Mouse (Mus musculus) embryonic facial prominence, embryonic 11.5 days (tissue): Measurements from ENCODE around the gene Prlh. TPM values are rescaled to one million over a fixed set of nuclear protein-coding genes. Genes with fewer than 3 reads are reported as not detected.

Experiments
- ATAC-seq: fragments of 200-750 bp; cut with Nextera tagmentation; replicated peaks from 2 replicates; pipeline ENCODE4 v1.8.0; 2017; ENCODE audit warnings: low read depth; ENCODE audit not compliant: insufficient number of reproducible peaks, low FRiP score, low TSS enrichment
- DNase-seq: peaks from one replicate; pipeline ENCODE4 v3.0.0-alpha.2; 2015; ENCODE audit warnings: low spot score
- H3K27ac ChIP-seq: fragments of 300-500 bp; sonication (generic); replicated peaks from 2 replicates; pipeline ENCODE4 v1.5.1; 2014; ENCODE audit warnings: mild to moderate bottlenecking, low read depth, low read length, control low read depth
- H3K27me3 ChIP-seq: fragments of 300-500 bp; sonication (generic); 2 replicates; pipeline ENCODE4 v1.6.1; 2014; ENCODE audit warnings: mild to moderate bottlenecking, low read length, moderate library complexity, mixed read lengths; ENCODE audit not compliant: control insufficient read depth, insufficient read depth
- H3K36me3 ChIP-seq: fragments of 300-500 bp; sonication (generic); replicated peaks from 2 replicates; pipeline ENCODE4 v1.6.1; 2014; ENCODE audit warnings: low read depth, mild to moderate bottlenecking, low read length, moderate library complexity, mixed read lengths; ENCODE audit not compliant: control insufficient read depth, insufficient read depth
- H3K4me1 ChIP-seq: fragments of 300-500 bp; sonication (generic); 2 replicates; pipeline ENCODE4 v1.6.1; 2014; ENCODE audit warnings: low read length, mixed read lengths; ENCODE audit not compliant: control insufficient read depth, insufficient read depth
- H3K4me2 ChIP-seq: fragments of 300-500 bp; sonication (generic); 2 replicates; pipeline ENCODE4 v1.6.1; 2014; ENCODE audit warnings: low read depth, mild to moderate bottlenecking, control low read depth, low read length, moderate library complexity
- H3K4me3 ChIP-seq: fragments of 300-500 bp; sonication (generic); 2 replicates; pipeline ENCODE4 v1.5.1; 2014; ENCODE audit warnings: low read depth, low read length, control low read depth
- H3K9ac ChIP-seq: fragments of 300-500 bp; sonication (generic); replicated peaks from 2 replicates; pipeline ENCODE4 v1.6.1; 2014; ENCODE audit warnings: mild to moderate bottlenecking, control low read depth, low read length
- H3K9me3 ChIP-seq: fragments of 300-500 bp; sonication (generic); replicated peaks from 2 replicates; pipeline ENCODE4 v1.6.1; 2016; ENCODE audit warnings: mild to moderate bottlenecking, low read length, inconsistent platforms, mixed read lengths; ENCODE audit not compliant: control insufficient read depth
- WGBS: fragments of 180-500 bp; shearing (Covaris S2); extraction: QIAGEN DNeasy Blood & Tissue Kit; methylation state at CpG from one replicate; pipeline ENCODE4 v1.1.7; 2014; 5-methylcytosine and 5-hydroxymethylcytosine counted together
- polyA plus RNA-seq: library from polyadenylated mRNA; unstranded; fragments of >200 nt; fragmentation: Nextera tagmentation; extraction: Ambion mirVana; gene quantifications from 2 replicates; pipeline ENCODE4 v1.2.1, GENCODE M21; 2014

Prlh gene
- polyA plus RNA-seq, 1 experiment from 2014 or later: not detected

DNA sequence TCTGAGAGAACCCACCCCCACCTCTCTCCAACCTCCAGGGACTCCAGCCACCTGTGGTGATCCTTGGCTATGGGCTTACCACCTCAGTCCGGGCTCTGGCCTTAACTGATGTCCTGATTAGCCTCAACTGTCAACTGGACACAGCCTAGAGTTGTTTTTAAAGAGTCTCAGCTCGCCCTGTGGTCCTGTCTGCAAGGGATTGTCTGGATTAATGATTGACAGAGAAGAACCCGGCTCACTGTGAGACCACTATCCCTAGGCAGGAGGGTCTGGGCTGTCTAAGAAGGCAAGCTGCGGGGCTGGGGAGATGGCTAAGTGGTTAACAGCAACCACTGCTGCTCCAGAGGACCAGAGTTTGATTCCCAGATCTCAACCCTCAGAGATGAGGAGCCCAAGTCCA is 9.6 kb downstream of the Prlh start:
- Histone ChIP-seq H3K4me2 (no peak overlapping the region), H3K36me3 (no peaks in the 10 kb centered on the region), H3K9ac (no peak overlapping the region), H3K27me3 (no peaks in the 10 kb centered on the region), H3K4me3 (no peak overlapping the region), H3K4me1 (no peaks in the 10 kb centered on the region; the same call in 1 of the 2 replicates), H3K27ac (no peak overlapping the region), H3K9me3 (no peaks in the 10 kb centered on the region)
- no peak for DNase-seq
- ATAC-seq: no peak
- WGBS: 47% methylated on average over 4 of the region's 4 CpGs

GRCm38 (mm10) chr1:90962994-90963393 is 10.1 kb downstream of the Prlh start:
- whole genome bisulfite sequencing: 23% methylated on average over 3 of the region's 3 CpGs
- Histone ChIP-seq H3K4me3 (no peak overlapping the region), H3K27ac (no peak overlapping the region), H3K36me3 (no peaks in the 10 kb centered on the region), H3K27me3 (no peaks in the 10 kb centered on the region), H3K4me1 (no peaks in the 10 kb centered on the region; the same call in 1 of the 2 replicates), H3K9ac (no peak overlapping the region), H3K9me3 (no peaks in the 10 kb centered on the region), H3K4me2 (no peak overlapping the region)
- DNase-seq (no peak), ATAC-seq (no peak)

DNA sequence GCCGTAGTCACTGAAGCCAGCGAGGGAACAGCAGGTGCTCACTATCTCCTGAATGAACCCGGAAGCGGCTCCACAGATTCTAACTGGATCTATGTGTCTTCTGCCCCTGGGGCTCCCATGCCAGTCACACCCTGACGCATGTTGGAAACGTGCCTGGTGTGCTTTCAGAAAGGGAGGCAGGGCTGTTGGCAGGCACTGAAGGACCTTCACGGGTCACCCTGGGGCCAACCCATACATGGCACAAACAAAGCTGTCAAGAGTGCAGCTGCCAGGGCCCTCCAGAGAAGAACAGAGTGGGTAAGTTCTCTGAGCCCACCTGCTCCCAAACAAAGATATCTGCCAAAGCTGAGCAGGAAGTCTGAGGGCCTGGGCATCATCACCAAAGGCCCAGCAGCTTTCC is 14.7 kb downstream of the Prlh start:
- no peak for ATAC-seq
- H3K36me3 ChIP-seq: no peaks in the 10 kb centered on the region
- no peak overlapping the region for H3K4me2 ChIP-seq
- H3K27me3 ChIP-seq: no peaks in the 10 kb centered on the region
- no peak overlapping the region for H3K27ac ChIP-seq
- H3K9me3 ChIP-seq: no peaks in the 10 kb centered on the region
- no peak overlapping the region for H3K9ac ChIP-seq
- peaks cover under 1% of the 10 kb centered on the region for H3K4me1 ChIP-seq
- DNase-seq: no peak
- no peak overlapping the region for H3K4me3 ChIP-seq
- 75% methylated on average over 7 of the region's 7 CpGs for WGBS

GRCm38 (mm10) chr1:90968649-90969048 is 15.7 kb downstream of the Prlh start:
- Histone ChIP-seq H3K9me3 (no peaks in the 10 kb centered on the region), H3K4me3 (no peak overlapping the region), H3K36me3 (no peaks in the 10 kb centered on the region), H3K4me2 (no peak overlapping the region), H3K27ac (no peak overlapping the region), H3K4me1 (peaks cover 4% of the 10 kb centered on the region), H3K9ac (no peak overlapping the region), H3K27me3 (no peaks in the 10 kb centered on the region)
- DNase-seq: no peak
- no peak for ATAC-seq
- WGBS: 84% methylated on average over 4 of the region's 4 CpGs

DNA sequence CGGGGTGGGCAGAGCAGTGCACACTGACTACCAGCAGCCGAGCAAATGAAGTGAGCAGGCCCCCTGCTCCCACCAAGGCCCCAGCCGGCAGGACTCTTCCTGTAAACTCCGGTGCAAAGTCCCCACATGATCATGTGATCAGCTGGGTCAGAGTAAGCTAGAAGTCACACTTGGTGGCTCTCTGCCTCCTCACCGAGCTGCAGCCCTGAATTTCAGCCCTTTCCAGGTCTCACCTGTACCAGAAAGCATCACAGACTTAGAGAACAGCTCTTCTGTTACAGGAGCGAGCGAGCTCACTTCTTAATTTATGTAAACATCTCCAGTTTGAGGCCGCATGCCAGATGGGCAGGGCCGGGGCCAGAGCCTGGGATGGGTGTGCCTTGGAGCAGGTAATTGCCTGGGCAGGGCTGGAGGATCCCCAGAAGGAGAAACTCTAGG is 16.5 kb downstream of the Prlh start, which contains the start of gene Rab17:
Gene Rab17, minus strand, starts transcription at position 315 of the 438 bp plus-strand sequence.
- ATAC-seq (no peak), DNase-seq (no peak)
- H3K4me3 ChIP-seq: no peak within 1 kb of the TSS
- no peaks in the 10 kb centered on the region for H3K9me3 ChIP-seq
- no peaks in the 10 kb centered on the region for H3K27me3 ChIP-seq
- 27% methylated on average over 9 of the region's 9 CpGs for WGBS
- 0 out of 2 replicates have a peak within 1 kb of the TSS, but pooled peaks have one; percentile 1 for H3K9ac ChIP-seq
- peaks cover 4% of the 10 kb centered on the region for H3K4me1 ChIP-seq
- H3K4me2 ChIP-seq: no peak within 1 kb of the TSS
- no peaks in the 10 kb centered on the region for H3K36me3 ChIP-seq
- no peak within 1 kb of the TSS for H3K27ac ChIP-seq

GRCm38 (mm10) chr1:90969881-90970390 is 17.0 kb downstream of the Prlh start:
- Histone ChIP-seq H3K9ac (no peak overlapping the region), H3K27ac (no peak overlapping the region), H3K4me2 (no peak overlapping the region), H3K9me3 (no peaks in the 10 kb centered on the region), H3K36me3 (no peaks in the 10 kb centered on the region), H3K4me3 (no peak overlapping the region), H3K4me1 (peaks cover 6% of the 10 kb centered on the region), H3K27me3 (no peaks in the 10 kb centered on the region)
- DNase-seq: no peak
- no peak for ATAC-seq
- 76% methylated on average over 10 of the region's 10 CpGs for WGBS

DNA sequence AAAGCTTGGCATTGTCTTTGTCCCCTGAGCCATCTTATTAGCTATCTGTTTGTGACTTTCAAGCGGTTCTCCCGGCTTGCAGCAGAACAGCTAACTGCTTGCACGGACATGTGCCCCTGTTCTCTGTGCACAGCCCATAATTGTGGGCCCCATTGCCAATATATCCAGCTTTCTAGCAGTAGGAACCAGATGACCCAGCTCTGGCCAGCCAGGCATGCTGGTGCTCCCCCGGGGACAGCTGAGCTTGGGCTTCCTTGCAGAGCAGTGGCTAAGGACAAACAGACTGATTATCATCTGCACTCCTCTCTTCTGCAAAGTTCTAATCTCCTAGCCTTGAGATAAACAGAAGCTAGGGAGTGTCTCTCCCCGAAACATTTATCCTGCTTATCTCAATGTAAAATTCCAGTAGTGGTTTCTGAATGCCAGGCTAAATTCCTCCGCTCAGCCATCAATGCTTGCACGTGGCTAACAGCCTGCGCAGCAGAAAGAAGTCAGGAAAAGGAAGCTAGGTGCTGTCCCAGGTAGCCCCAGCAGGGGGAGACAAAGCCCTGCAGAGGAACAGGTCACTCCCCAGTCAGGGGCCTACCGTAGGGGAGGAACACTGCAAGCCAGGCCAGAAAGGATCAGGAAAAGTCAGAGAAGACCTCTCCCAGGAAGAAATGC is 20.1 kb downstream of the Prlh start:
- WGBS: 14% methylated on average over 9 of the region's 9 CpGs
- no peaks in the 10 kb centered on the region for H3K9me3 ChIP-seq
- DNase-seq: peak; percentile 95
- H3K4me1 ChIP-seq: peaks cover 8% of the 10 kb centered on the region
- H3K27me3 ChIP-seq: no peaks in the 10 kb centered on the region
- no peak overlapping the region for H3K4me3 ChIP-seq
- peak; percentile 36; the same call in 1 of the 2 replicates for ATAC-seq
- no peak overlapping the region for H3K4me2 ChIP-seq
- no peak overlapping the region for H3K27ac ChIP-seq
- H3K9ac ChIP-seq: no peak overlapping the region
- H3K36me3 ChIP-seq: no peaks in the 10 kb centered on the region

- DNase-seq (no peak), ATAC-seq (peak; percentile 14; the same call in 1 of the 2 replicates)
- peaks cover 8% of the 10 kb centered on the region for H3K4me1 ChIP-seq
- H3K9ac ChIP-seq: no peak overlapping the region
- no peaks in the 10 kb centered on the region for H3K36me3 ChIP-seq
- H3K4me3 ChIP-seq: no peak overlapping the region
- 79% methylated on average over 2 of the region's 2 CpGs for WGBS
- no peaks in the 10 kb centered on the region for H3K27me3 ChIP-seq
- H3K4me2 ChIP-seq: no peak overlapping the region
- H3K9me3 ChIP-seq: no peaks in the 10 kb centered on the region
- no peak overlapping the region for H3K27ac ChIP-seq
Measured at GRCm38 (mm10) chr1:90973574-90973911, 20.6 kb downstream of the Prlh start.
